Mouse (Mus musculus): Measurements from ENCODE around the gene Shb. TPM values are rescaled to one million over a fixed set of nuclear protein-coding genes. Genes with fewer than 3 reads are reported as not detected.

Gene Shb
- polyA plus RNA-seq, 1 experiment from 2014 or later: 2.9 TPM

- Histone ChIP-seq H3K4me1 (replicated peaks) (peaks cover 35% of the 10 kb centered on the region), H3K9me3 (replicated peaks) (no peaks in the 10 kb centered on the region), H3K36me3 (replicated peaks) (peaks cover 29% of the 10 kb centered on the region), H3K4me3 (replicated peaks) (no peak overlapping the region), H3K27ac (replicated peaks) (no peak overlapping the region), H3K4me2 (no peak overlapping the region), H3K27me3 (no peaks in the 10 kb centered on the region), H3K9ac (no peak overlapping the region)
- WGBS (ENCODE audit: insufficient replicate concordance): 74% methylated on average over 5 of the region's 5 CpGs
- no peak for ATAC-seq (ENCODE audit: insufficient read depth)
These were observed 83.3 kb downstream of the Shb start for GRCm38 (mm10) chr4:45449012-45449411.

- peaks cover 30% of the 10 kb centered on the region for H3K4me1 ChIP-seq (replicated peaks)
- no peak overlapping the region for H3K4me3 ChIP-seq (replicated peaks)
- 76% methylated on average over 7 of the region's 7 CpGs for WGBS (ENCODE audit: insufficient replicate concordance)
- peaks cover 34% of the 10 kb centered on the region for H3K36me3 ChIP-seq (replicated peaks)
- H3K4me2 ChIP-seq: no peak overlapping the region
- H3K27me3 ChIP-seq: no peaks in the 10 kb centered on the region
- H3K27ac ChIP-seq (replicated peaks): no peak overlapping the region
- ATAC-seq (ENCODE audit: insufficient read depth): no peak
- no peak overlapping the region for H3K9ac ChIP-seq
- H3K9me3 ChIP-seq (replicated peaks): no peaks in the 10 kb centered on the region
These were observed 83.8 kb downstream of the Shb start for GRCm38 (mm10) chr4:45448481-45448880.

DNA sequence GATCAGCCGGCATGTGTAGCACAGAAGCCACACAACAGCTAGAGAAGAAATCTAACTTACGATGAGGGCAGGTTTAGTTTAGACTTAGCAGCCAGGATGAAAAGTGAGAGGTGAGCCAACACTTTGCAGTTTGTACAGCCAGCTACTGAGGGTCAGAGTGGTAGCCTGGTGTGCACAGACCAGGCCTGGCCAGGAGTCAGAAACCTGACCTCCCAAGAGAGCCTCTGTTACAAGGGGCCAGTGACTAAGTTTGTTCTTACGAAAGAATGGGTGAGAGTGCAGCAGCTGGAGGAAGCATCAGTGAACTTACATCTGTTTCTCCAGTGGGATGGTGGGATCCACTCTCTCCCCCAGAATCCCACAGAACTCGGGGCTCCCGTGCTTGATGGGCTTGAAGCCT is 85.1 kb downstream of the Shb start:
- H3K36me3 ChIP-seq (replicated peaks): peaks cover 46% of the 10 kb centered on the region
- no peak overlapping the region for H3K4me3 ChIP-seq (replicated peaks)
- no peaks in the 10 kb centered on the region for H3K9me3 ChIP-seq (replicated peaks)
- no peak overlapping the region for H3K4me2 ChIP-seq
- no peaks in the 10 kb centered on the region for H3K27me3 ChIP-seq
- 83% methylated on average over 5 of the region's 5 CpGs for WGBS (ENCODE audit: insufficient replicate concordance)
- H3K9ac ChIP-seq: no peak overlapping the region
- no peak for ATAC-seq (ENCODE audit: insufficient read depth)
- peaks cover 17% of the 10 kb centered on the region for H3K4me1 ChIP-seq (replicated peaks)
- no peak overlapping the region for H3K27ac ChIP-seq (replicated peaks)

DNA sequence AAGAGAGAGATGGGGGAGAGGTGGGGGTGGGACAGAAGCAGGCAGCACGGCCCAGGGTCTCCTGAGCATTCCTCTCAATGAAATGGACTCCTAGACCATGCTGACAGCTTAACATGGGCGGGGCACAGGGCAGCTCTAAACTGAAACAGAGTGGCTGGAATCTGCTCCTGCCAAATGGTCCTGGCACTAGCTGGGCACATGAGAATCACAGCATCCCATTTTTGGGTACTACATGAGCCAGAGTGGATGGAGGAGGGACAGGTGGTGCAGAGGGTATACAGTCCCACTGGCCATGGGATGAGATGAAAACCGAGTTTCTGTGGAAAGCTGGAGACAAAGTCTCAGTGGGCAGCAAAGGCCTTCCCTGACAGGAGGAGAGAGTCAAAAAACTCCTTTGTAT is 87.0 kb downstream of the Shb start:
- ATAC-seq (ENCODE audit: insufficient read depth): no peak
- H3K27me3 ChIP-seq: no peaks in the 10 kb centered on the region
- no peak overlapping the region for H3K4me2 ChIP-seq
- H3K4me1 ChIP-seq (replicated peaks): peaks cover 11% of the 10 kb centered on the region
- no peak overlapping the region for H3K9ac ChIP-seq
- WGBS (ENCODE audit: insufficient replicate concordance): 53% methylated on average over 3 of the region's 3 CpGs
- H3K27ac ChIP-seq (replicated peaks): no peak overlapping the region
- no peak overlapping the region for H3K4me3 ChIP-seq (replicated peaks)
- no peaks in the 10 kb centered on the region for H3K9me3 ChIP-seq (replicated peaks)
- H3K36me3 ChIP-seq (replicated peaks): peaks cover 56% of the 10 kb centered on the region

GRCm38 (mm10) chr4:45444813-45445212 is 87.5 kb downstream of the Shb start:
- Histone ChIP-seq H3K36me3 (replicated peaks) (peaks cover 60% of the 10 kb centered on the region), H3K9ac (no peak overlapping the region), H3K27me3 (no peaks in the 10 kb centered on the region), H3K9me3 (replicated peaks) (no peaks in the 10 kb centered on the region), H3K4me3 (replicated peaks) (no peak overlapping the region), H3K4me2 (no peak overlapping the region), H3K27ac (replicated peaks) (no peak overlapping the region), H3K4me1 (replicated peaks) (peaks cover 11% of the 10 kb centered on the region)
- 62% methylated on average over 4 of the region's 4 CpGs for WGBS (ENCODE audit: insufficient replicate concordance)
- no peak for ATAC-seq (ENCODE audit: insufficient read depth)

GRCm38 (mm10) chr4:45443652-45444051 is 88.6 kb downstream of the Shb start:
- peaks cover 62% of the 10 kb centered on the region for H3K36me3 ChIP-seq (replicated peaks)

GRCm38 (mm10) chr4:45442237-45442636 is 90.0 kb downstream of the Shb start:
- no peak for ATAC-seq (ENCODE audit: insufficient read depth)
- H3K9me3 ChIP-seq (replicated peaks): no peaks in the 10 kb centered on the region
- H3K27me3 ChIP-seq: no peaks in the 10 kb centered on the region
- no peak overlapping the region for H3K27ac ChIP-seq (replicated peaks)
- peaks cover 61% of the 10 kb centered on the region for H3K36me3 ChIP-seq (replicated peaks)
- H3K4me2 ChIP-seq: no peak overlapping the region
- no peak overlapping the region for H3K4me3 ChIP-seq (replicated peaks)
- WGBS (ENCODE audit: insufficient replicate concordance): 63% methylated on average over 3 of the region's 3 CpGs
- H3K4me1 ChIP-seq (replicated peaks): no peaks in the 10 kb centered on the region; the same call in 1 of the 2 replicates
- no peak overlapping the region for H3K9ac ChIP-seq

More at GRCm38 (mm10) chr4:45443652-45444051, 88.6 kb downstream of the Shb start:
- Histone ChIP-seq H3K4me3 (replicated peaks) (no peak overlapping the region), H3K9me3 (replicated peaks) (no peaks in the 10 kb centered on the region), H3K4me1 (replicated peaks) (peaks cover 11% of the 10 kb centered on the region), H3K9ac (no peak overlapping the region), H3K4me2 (no peak overlapping the region), H3K27ac (replicated peaks) (no peak overlapping the region), H3K27me3 (no peaks in the 10 kb centered on the region)
- WGBS (ENCODE audit: insufficient replicate concordance): 69% methylated on average over 7 of the region's 7 CpGs
- ATAC-seq (ENCODE audit: insufficient read depth): no peak

- H3K4me1 ChIP-seq (replicated peaks): no peaks in the 10 kb centered on the region; the same call in 1 of the 2 replicates
- no peaks in the 10 kb centered on the region for H3K9me3 ChIP-seq (replicated peaks)
- H3K27ac ChIP-seq (replicated peaks): no peak overlapping the region
- no peak overlapping the region for H3K4me2 ChIP-seq
- no peak for ATAC-seq (ENCODE audit: insufficient read depth)
- H3K9ac ChIP-seq: no peak overlapping the region
- H3K27me3 ChIP-seq: no peaks in the 10 kb centered on the region
- WGBS (ENCODE audit: insufficient replicate concordance): 71% methylated on average over 1 of the region's 1 CpGs
- H3K36me3 ChIP-seq (replicated peaks): peaks cover 57% of the 10 kb centered on the region
- no peak overlapping the region for H3K4me3 ChIP-seq (replicated peaks)
These were observed 90.5 kb downstream of the Shb start for GRCm38 (mm10) chr4:45441778-45442177.

DNA sequence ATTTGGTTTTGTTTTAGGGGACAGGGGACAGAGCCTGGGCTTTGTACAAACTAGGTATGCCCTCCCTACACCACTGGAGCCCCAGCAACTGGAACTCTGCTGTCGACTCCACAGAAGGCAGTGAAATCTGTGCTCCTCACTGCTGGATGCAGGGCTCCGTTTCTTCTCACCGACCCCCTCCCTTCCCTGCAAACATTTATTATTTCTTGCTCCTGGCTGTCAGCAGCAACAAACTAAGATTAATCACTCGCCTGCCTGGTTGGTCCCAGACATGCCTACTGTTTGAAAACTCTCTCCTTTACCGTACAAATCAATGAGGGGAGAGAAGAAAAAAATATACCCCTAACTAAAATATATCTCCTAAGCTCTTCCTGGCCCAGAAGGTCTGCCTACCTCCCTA is 93.0 kb downstream of the Shb start:
- no peak overlapping the region for H3K4me3 ChIP-seq (replicated peaks)
- WGBS (ENCODE audit: insufficient replicate concordance): 63% methylated on average over 5 of the region's 5 CpGs
- H3K27me3 ChIP-seq: no peaks in the 10 kb centered on the region
- peaks cover 36% of the 10 kb centered on the region for H3K36me3 ChIP-seq (replicated peaks)
- H3K27ac ChIP-seq (replicated peaks): no peak overlapping the region
- no peak overlapping the region for H3K4me2 ChIP-seq
- no peaks in the 10 kb centered on the region for H3K9me3 ChIP-seq (replicated peaks)
- ATAC-seq (ENCODE audit: insufficient read depth): no peak
- no peaks in the 10 kb centered on the region; the same call in 1 of the 2 replicates for H3K4me1 ChIP-seq (replicated peaks)
- H3K9ac ChIP-seq: no peak overlapping the region

DNA sequence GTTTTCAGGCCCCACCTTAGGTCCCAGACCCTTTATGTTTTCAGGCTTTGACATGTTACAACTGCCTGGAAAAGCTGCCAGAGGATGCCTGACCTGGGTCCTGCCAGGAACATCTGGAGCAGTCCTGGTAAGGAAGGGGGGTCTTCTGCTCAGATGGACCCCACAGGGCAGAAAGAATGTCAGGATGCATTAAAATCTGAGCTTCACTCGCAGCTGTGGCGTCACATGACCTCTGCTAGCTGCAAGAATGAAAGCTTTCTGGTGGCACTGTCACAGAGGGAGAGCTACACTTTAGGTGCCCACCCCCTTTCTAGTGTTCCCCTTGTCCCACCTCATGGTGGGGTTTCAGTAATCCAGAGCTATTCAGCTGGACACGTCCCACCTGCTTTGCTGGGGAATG is 95.3 kb downstream of the Shb start:
- WGBS (ENCODE audit: insufficient replicate concordance): 56% methylated on average over 3 of the region's 3 CpGs
- Histone ChIP-seq H3K36me3 (replicated peaks) (peaks cover 17% of the 10 kb centered on the region), H3K9ac (no peak overlapping the region), H3K4me3 (replicated peaks) (no peak overlapping the region), H3K4me1 (replicated peaks) (no peaks in the 10 kb centered on the region), H3K27ac (replicated peaks) (no peak overlapping the region), H3K4me2 (no peak overlapping the region), H3K27me3 (no peaks in the 10 kb centered on the region), H3K9me3 (replicated peaks) (no peaks in the 10 kb centered on the region)
- ATAC-seq (ENCODE audit: insufficient read depth): no peak

DNA sequence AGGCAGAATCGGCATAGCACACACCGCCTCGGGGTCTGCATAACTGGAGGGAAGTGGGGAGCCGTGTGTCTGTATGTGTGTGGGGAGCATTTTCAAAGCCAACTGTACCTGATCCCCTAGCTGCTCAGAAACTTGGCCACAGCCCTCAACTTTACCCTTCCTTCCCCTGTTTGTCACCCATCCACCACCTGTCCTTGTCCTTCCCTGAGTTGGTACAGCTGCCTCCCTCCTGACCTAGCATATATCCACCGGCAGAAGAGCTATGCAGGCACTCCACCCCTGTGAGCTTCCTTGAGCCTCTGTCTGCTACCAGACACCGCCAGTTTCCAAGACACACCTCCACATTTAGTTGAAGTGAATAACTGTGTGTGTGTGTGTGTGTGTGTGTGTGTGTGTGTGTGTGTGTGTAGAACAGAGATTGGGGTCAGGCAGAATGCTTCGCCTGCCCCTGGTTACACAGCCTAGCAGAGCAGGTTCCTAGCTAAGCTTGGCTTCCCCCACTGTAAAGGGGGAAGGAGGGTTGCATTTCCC is 95.8 kb downstream of the Shb start:
- Histone ChIP-seq H3K27ac (replicated peaks) (no peak overlapping the region), H3K4me3 (replicated peaks) (no peak overlapping the region), H3K4me1 (replicated peaks) (no peaks in the 10 kb centered on the region), H3K9ac (no peak overlapping the region), H3K27me3 (no peaks in the 10 kb centered on the region), H3K9me3 (replicated peaks) (no peaks in the 10 kb centered on the region), H3K4me2 (no peak overlapping the region), H3K36me3 (replicated peaks) (peaks cover 17% of the 10 kb centered on the region)
- no peak for ATAC-seq (ENCODE audit: insufficient read depth)
- WGBS (ENCODE audit: insufficient replicate concordance): 72% methylated on average over 7 of the region's 7 CpGs

DNA sequence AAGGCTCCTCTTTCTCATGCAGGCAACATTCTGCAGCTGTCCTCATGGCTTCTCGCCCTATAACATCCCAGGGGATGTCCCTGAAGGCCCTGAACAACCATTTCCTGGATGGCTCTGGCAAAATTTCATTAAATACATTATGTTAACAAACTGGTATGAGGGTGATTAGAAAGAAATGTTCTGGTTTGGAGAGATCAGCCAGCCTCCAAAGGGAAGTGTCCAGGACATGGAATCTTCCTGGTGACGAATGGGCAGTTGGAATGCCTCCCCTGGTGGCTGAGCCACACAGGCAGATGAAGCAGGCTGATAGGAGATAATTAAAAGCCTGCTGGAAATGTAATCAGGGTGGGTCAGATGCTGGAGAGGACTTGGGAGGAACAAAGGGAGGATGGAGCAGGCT is 96.4 kb downstream of the Shb start:
- WGBS (ENCODE audit: insufficient replicate concordance): 50% methylated on average over 2 of the region's 2 CpGs

More for the DNA sequence above, 96.4 kb downstream of the Shb start:
- H3K9ac ChIP-seq: no peak overlapping the region
- H3K4me1 ChIP-seq (replicated peaks): no peaks in the 10 kb centered on the region
- no peak overlapping the region for H3K4me2 ChIP-seq
- H3K4me3 ChIP-seq (replicated peaks): no peak overlapping the region
- H3K27me3 ChIP-seq: no peaks in the 10 kb centered on the region
- ATAC-seq (ENCODE audit: insufficient read depth): no peak
- H3K27ac ChIP-seq (replicated peaks): no peak overlapping the region
- peaks cover 17% of the 10 kb centered on the region for H3K36me3 ChIP-seq (replicated peaks)
- no peaks in the 10 kb centered on the region for H3K9me3 ChIP-seq (replicated peaks)
